Mouse (Mus musculus) liver, embryonic 14.5 days (tissue): ENCODE data around the gene Cep41.

Source experiments
- CTCF ChIP-seq: IDR thresholded peaks from 2 replicates; pipeline ENCODE4 v1.5.1; 2016; ENCODE audit warnings: antibody characterized with exemption, low read depth, control low read depth
- EP300 ChIP-seq: IDR thresholded peaks from 2 replicates; pipeline ENCODE4 v1.6.1; 2016; ENCODE audit warnings: antibody characterized with exemption, low read depth

GRCm38 (mm10) chr6:30736372-30736762 lies 42.8 kb upstream of the Cep41 start:
- TF ChIP-seq CTCF (no peak), EP300 (no peak)
